Comparison of ENCODE assay signal across 12 mouse cellular contexts in the genomic region with DNA sequence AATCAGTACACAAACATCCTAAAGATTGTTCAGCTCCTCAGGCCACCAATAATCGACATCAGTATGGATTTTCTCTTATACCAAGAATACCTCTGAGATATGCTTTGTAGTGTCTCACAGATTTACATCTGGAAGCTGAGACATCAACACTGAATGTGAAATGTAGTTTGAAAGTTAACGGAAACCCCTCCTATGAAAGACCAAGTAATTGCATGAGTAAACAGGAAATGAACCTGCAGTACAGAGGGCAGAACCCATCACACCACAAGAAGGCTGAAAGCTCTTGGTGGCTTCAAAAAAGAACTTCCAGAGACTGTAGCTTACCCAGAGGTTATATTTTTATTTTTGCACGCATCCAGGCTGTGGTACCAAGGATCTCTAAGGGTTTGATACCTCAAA.
A peak's percentile ranks its signal among the peaks of the same experiment; 100 is the strongest.
DNase-seq lines count a peak whose midpoint lies in the region; ATAC-seq and TF ChIP-seq lines count a peak whose summit lies in the region.
"Had no signal": no experiment of that assay in that cellular context is flagged by ENCODE, and none has a peak within 500 bp of the region (broad histone marks: within the 10 kb centered on the region; RNA-seq: fewer than 3 reads in every experiment).

No protein-coding gene starts in this region.

- intact Hi-C loops in heart, postnatal 14 days (cut with DNase I): loop anchor here (5.0 to 10.0 kb wide), 5 partner anchors 126 to 1526 kb away; a partner anchor contains a TSS

- H3K4me2 ChIP-seq in heart, embryonic 13.5 days: peak overlapping the region; percentile 67

- H3K36me3 ChIP-seq in heart, embryonic 13.5 days: no peaks in the 10 kb centered on the region
- no peaks in the 10 kb centered on the region for H3K36me3 ChIP-seq in testis, adult 2 months (ENCODE audit: control insufficient read depth, insufficient read depth, low read length)
- no peaks in the 10 kb centered on the region for H3K36me3 ChIP-seq in megakaryocyte, embryonic 14.5 days (replicated peaks; ENCODE audit: low read length)
- H3K36me3 ChIP-seq: embryonic facial prominence, embryonic 13.5 days; limb, embryonic 10.5 days; liver, embryonic 15.5 days; neural tube, embryonic 13.5 days had no signal

- WGBS in heart, embryonic 13.5 days: 46% methylated on average over 3 of the region's 3 CpGs

- no peak overlapping the region for H3K4me3 ChIP-seq in heart, embryonic 13.5 days
- peak overlapping the region; percentile 6; the same call in 1 of the 2 replicates for H3K4me3 ChIP-seq in testis, adult 2 months (ENCODE audit: control insufficient read depth, low read depth, low read length)
- peak overlapping the region; percentile 86 for H3K4me3 ChIP-seq in megakaryocyte, embryonic 14.5 days (replicated peaks)
- H3K4me3 ChIP-seq: liver, embryonic 15.5 days had no signal

- no peak for ATAC-seq in heart, embryonic 13.5 days (ENCODE audit: extremely low read depth, insufficient number of reproducible peaks, low FRiP score, low TSS enrichment)

- no peak overlapping the region for H3K27ac ChIP-seq in heart, embryonic 13.5 days (replicated peaks)
- H3K27ac ChIP-seq in testis, adult 2 months (ENCODE audit: control insufficient read depth, insufficient read depth, low read depth, low read length): no peak overlapping the region
- H3K27ac ChIP-seq: embryonic facial prominence, embryonic 13.5 days; limb, embryonic 10.5 days; liver, embryonic 15.5 days; neural tube, embryonic 13.5 days had no signal

- no peak overlapping the region for H3K9ac ChIP-seq in heart, embryonic 13.5 days
- H3K9ac ChIP-seq: embryonic facial prominence, embryonic 13.5 days; liver, embryonic 15.5 days; neural tube, embryonic 13.5 days had no signal

- peaks cover 11% of the 10 kb centered on the region for H3K4me1 ChIP-seq in heart, embryonic 13.5 days
- H3K4me1 ChIP-seq in testis, adult 2 months (ENCODE audit: control insufficient read depth, insufficient read depth, low read length): peaks cover 7% of the 10 kb centered on the region
- H3K4me1 ChIP-seq in megakaryocyte, embryonic 14.5 days: peaks cover 15% of the 10 kb centered on the region
- H3K4me1 ChIP-seq: liver, embryonic 15.5 days had no signal

- DNase-seq in heart, postnatal 14 days: no peak
- no peak for DNase-seq in testis, postnatal 10 days (ENCODE audit: low spot score)
- DNase-seq in layer of hippocampus, adult 11-12 months (ENCODE audit: low spot score): no peak
- DNase-seq in layer of hippocampus, postnatal 14 days (ENCODE audit: low spot score in 2 of 2): no peak
- DNase-seq in lung, postnatal 36 days: no peak

- peaks cover 3% of the 10 kb centered on the region; the same call in 1 of the 2 replicates for H3K9me3 ChIP-seq in heart, embryonic 13.5 days
- peaks cover 4% of the 10 kb centered on the region; the same call in 1 of the 2 replicates for H3K9me3 ChIP-seq in megakaryocyte, embryonic 14.5 days
- H3K9me3 ChIP-seq: embryonic facial prominence, embryonic 13.5 days; limb, embryonic 10.5 days; liver, embryonic 15.5 days; neural tube, embryonic 13.5 days had no signal

- H3K27me3 ChIP-seq in heart, embryonic 13.5 days (replicated peaks): peaks cover 15% of the 10 kb centered on the region
- H3K27me3 ChIP-seq in testis, adult 2 months (ENCODE audit: control insufficient read depth, insufficient read depth, low read length): no peaks in the 10 kb centered on the region
- H3K27me3 ChIP-seq in megakaryocyte, embryonic 14.5 days (replicated peaks): peaks cover 6% of the 10 kb centered on the region

- no peak for TF ChIP-seq CTCF in testis, adult 2 months (IDR thresholded peaks at IDR 0.05; ENCODE audit: control insufficient read depth, insufficient read depth, insufficient replicate concordance, low read depth, low read length)

- TF ChIP-seq POLR2A in testis, adult 2 months (IDR thresholded peaks at IDR 0.05; ENCODE audit: control insufficient read depth, low read depth, low read length): no peak; the same call in 1 of the 2 replicates
